Mouse (Mus musculus) cerebellum, adult 2 months (tissue): ENCODE data around the gene Cfap58.

Experiments used
- CTCF ChIP-seq: fragments of 200-500 bp; IDR thresholded peaks from 2 replicates; pipeline ENCODE4 v1.5.1; 2011; ENCODE audit warnings: low read depth, mild to moderate bottlenecking, control low read depth, low read length, moderate library complexity, borderline replicate concordance; ENCODE audit not compliant: insufficient read depth
- POLR2A ChIP-seq: fragments of 200-500 bp; IDR thresholded peaks from 2 replicates; pipeline ENCODE4 v1.6.1; 2011; ENCODE audit warnings: low read length, control low read depth, borderline replicate concordance; ENCODE audit not compliant: insufficient read depth

DNA sequence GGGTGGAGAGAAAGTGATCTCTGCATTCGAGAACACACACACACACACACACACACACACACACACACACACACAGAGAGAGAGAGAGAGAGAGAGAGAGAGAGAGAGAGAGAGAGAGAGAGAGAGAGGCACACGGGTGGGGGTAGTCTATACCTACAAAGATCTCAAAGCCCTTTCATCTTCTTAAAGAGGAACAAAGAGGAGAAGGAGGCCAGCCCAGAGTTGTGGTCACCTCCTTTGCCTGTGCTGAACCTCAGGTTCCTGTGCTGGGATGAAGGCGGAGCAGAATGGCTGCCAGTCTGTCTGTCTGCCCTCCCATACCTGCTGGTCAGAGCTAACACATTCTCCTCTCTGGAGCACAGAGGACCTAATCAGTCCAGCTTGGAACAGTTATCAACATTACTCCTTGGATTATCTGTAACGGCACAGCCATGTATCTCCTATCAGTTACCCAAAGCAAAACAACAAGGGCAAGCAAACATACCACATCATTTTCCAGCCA is 27.3 kb upstream of the Cfap58 start:
- TF ChIP-seq CTCF (no peak), POLR2A (no peak)
